Mouse (Mus musculus) testis, adult 2 months (tissue): Measurements from ENCODE around the gene Anp32b.

ENCODE experiments used
- CTCF ChIP-seq: fragments of 200-500 bp; IDR thresholded peaks from 2 replicates; pipeline ENCODE4 v1.5.1; 2012; ENCODE audit warnings: low read depth, mild to moderate bottlenecking, inconsistent platforms, low read length, moderate library complexity; ENCODE audit not compliant: control insufficient read depth, insufficient read depth, insufficient replicate concordance
- POLR2A ChIP-seq: fragments of 200-500 bp; IDR thresholded peaks from 2 replicates; pipeline ENCODE4 v1.6.1; 2012; ENCODE audit warnings: low read depth, mild to moderate bottlenecking, inconsistent platforms, low read length, moderate library complexity; ENCODE audit not compliant: control insufficient read depth

- TF ChIP-seq CTCF (no peak), POLR2A (no peak)
These were observed 15.0 kb downstream of the Anp32b start for GRCm38 (mm10) chr4:46465740-46466139.
